Mouse (Mus musculus) CH12.LX (cell line): Measurements from ENCODE around the gene Fam84b. TPM values are rescaled to one million over a fixed set of nuclear protein-coding genes. Genes with fewer than 3 reads are reported as not detected.

Experiments
- DNase-seq: peaks from one replicate; pipeline ENCODE4 v3.0.0-alpha.2; 2013; ENCODE audit errors: extremely low read depth
- H3K27ac ChIP-seq: 2 replicates; pipeline ENCODE4 v1.5.1; 2012; ENCODE audit warnings: low read depth, mild to moderate bottlenecking, control low read depth, moderate library complexity; ENCODE audit not compliant: insufficient read depth
- H3K27me3 ChIP-seq: replicated peaks from 2 replicates; pipeline ENCODE3; 2012; ENCODE audit warnings: inconsistent platforms
- H3K36me3 ChIP-seq, 2 experiments: replicated peaks in 1 of 2; 2 replicates each; pipeline versions ENCODE3 to v1.6.1; 2012; ENCODE audit warnings: inconsistent platforms in 1 of 2, low read length in 1 of 2, mild to moderate bottlenecking in 1 of 2, mixed read lengths in 1 of 2, moderate library complexity in 1 of 2; ENCODE audit not compliant: control insufficient read depth in 1 of 2, insufficient read depth in 1 of 2
- H3K4me1 ChIP-seq, 2 experiments: 2 replicates each; pipeline ENCODE4 v1.6.1; 2012; ENCODE audit warnings: inconsistent platforms in 1 of 2, moderate library complexity in 1 of 2; ENCODE audit not compliant: insufficient read depth in 2 of 2, control insufficient read depth in 1 of 2
- H3K4me2 ChIP-seq: 2 replicates; pipeline ENCODE4 v1.6.1; 2012; ENCODE audit warnings: low read depth, mild to moderate bottlenecking, control low read depth; ENCODE audit not compliant: poor library complexity, insufficient read depth, severe bottlenecking
- H3K4me3 ChIP-seq, 3 experiments: fragments of 150-350 bp in 1 of 3; sonication (generic) in 1 of 3; replicated peaks in 1 of 3; 2 replicates each; pipeline versions ENCODE3 to v1.5.1; 2011 to 2012; ENCODE audit warnings: low read depth in 2 of 3, low read length in 2 of 3, mild to moderate bottlenecking in 2 of 3, moderate library complexity in 2 of 3, control low read depth in 1 of 3, improper control_type of control experiment in 1 of 3, inconsistent platforms in 1 of 3, mixed read lengths in 1 of 3; ENCODE audit not compliant: poor library complexity in 1 of 3
- H3K79me2 ChIP-seq: replicated peaks from 2 replicates; pipeline ENCODE4 v1.6.1; 2012; ENCODE audit warnings: mild to moderate bottlenecking, moderate library complexity; ENCODE audit not compliant: control insufficient read depth, poor library complexity, insufficient read depth, severe bottlenecking; ENCODE audit errors: extremely low read depth
- H3K9ac ChIP-seq: 2 replicates; pipeline ENCODE4 v1.6.1; 2012; ENCODE audit warnings: low read depth, mild to moderate bottlenecking, control low read depth, moderate library complexity; ENCODE audit not compliant: insufficient read depth
- H3K9me3 ChIP-seq: replicated peaks from 2 replicates; pipeline ENCODE3; 2012; ENCODE audit warnings: low read length, inconsistent platforms, mixed read lengths
- CHD1 ChIP-seq: IDR thresholded peaks from 2 replicates; pipeline ENCODE4 v1.6.1; 2012; ENCODE audit warnings: low read depth, low read length, improper control_type of control experiment, inconsistent platforms
- CHD2 ChIP-seq: IDR thresholded peaks from 2 replicates; pipeline ENCODE4 v1.6.1; 2011; ENCODE audit warnings: low read length, improper control_type of control experiment
- E2F4 ChIP-seq: IDR thresholded peaks from 2 replicates; pipeline ENCODE4 v1.6.1; 2011; ENCODE audit warnings: low read depth, low read length, improper control_type of control experiment; ENCODE audit not compliant: insufficient replicate concordance
- EP300 ChIP-seq: IDR thresholded peaks from 2 replicates; pipeline ENCODE4 v1.6.1; 2011; ENCODE audit warnings: low read length, improper control_type of control experiment
- ETS1 ChIP-seq: conservative IDR thresholded peaks from 2 replicates; pipeline ENCODE4 v1.6.1; 2012; ENCODE audit warnings: low read depth, mild to moderate bottlenecking, inconsistent platforms, low read length, improper control_type of control experiment, moderate library complexity
- HCFC1 ChIP-seq: IDR thresholded peaks from 2 replicates; pipeline ENCODE4 v1.6.1; 2012; ENCODE audit warnings: low read depth, mild to moderate bottlenecking, inconsistent platforms, low read length, improper control_type of control experiment
- JUN ChIP-seq: IDR thresholded peaks from 2 replicates; pipeline ENCODE4 v1.6.1; 2011; ENCODE audit warnings: low read depth, mild to moderate bottlenecking, low read length, improper control_type of control experiment, moderate library complexity; ENCODE audit not compliant: insufficient read depth
- MAFK ChIP-seq: IDR thresholded peaks from 2 replicates; pipeline ENCODE4 v1.6.1; 2011; ENCODE audit warnings: low read length, improper control_type of control experiment; ENCODE audit not compliant: insufficient replicate concordance
- MAX ChIP-seq: IDR thresholded peaks from 2 replicates; pipeline ENCODE4 v1.6.1; 2011; ENCODE audit warnings: low read length, improper control_type of control experiment
- MAZ ChIP-seq: IDR thresholded peaks from 2 replicates; pipeline ENCODE4 v1.6.1; 2012; ENCODE audit warnings: low read depth, mild to moderate bottlenecking, inconsistent platforms, low read length, improper control_type of control experiment, moderate library complexity
- MXI1 ChIP-seq: IDR thresholded peaks from 2 replicates; pipeline ENCODE4 v1.6.1; 2011; ENCODE audit warnings: mild to moderate bottlenecking, low read depth, low read length, improper control_type of control experiment
- NRF1 ChIP-seq: IDR thresholded peaks from 2 replicates; pipeline ENCODE4 v1.6.1; 2014; ENCODE audit warnings: low read depth, mild to moderate bottlenecking, inconsistent platforms, low read length, improper control_type of control experiment, moderate library complexity
- POLR2A ChIP-seq: IDR thresholded peaks from 2 replicates; pipeline ENCODE4 v1.6.1; 2011; ENCODE audit warnings: low read depth, mild to moderate bottlenecking, improper control_type of control experiment, low read length
- RAD21 ChIP-seq: IDR thresholded peaks from 2 replicates; pipeline ENCODE4 v1.6.1; 2011; ENCODE audit warnings: low read depth, mild to moderate bottlenecking, low read length, improper control_type of control experiment, moderate library complexity
- SMC3 ChIP-seq: IDR thresholded peaks from 2 replicates; pipeline ENCODE4 v1.6.1; 2011; ENCODE audit warnings: low read depth, low read length, improper control_type of control experiment
- USF2 ChIP-seq: conservative IDR thresholded peaks from 2 replicates; pipeline ENCODE4 v1.6.1; 2011; ENCODE audit warnings: low read depth, low read length, improper control_type of control experiment
- ZMIZ1 ChIP-seq: IDR thresholded peaks from 2 replicates; pipeline ENCODE4 v1.6.1; 2012; ENCODE audit warnings: low read depth, mild to moderate bottlenecking, inconsistent platforms, low read length, improper control_type of control experiment
- ZNF384 ChIP-seq: IDR thresholded peaks from 2 replicates; pipeline ENCODE4 v1.6.1; 2012; ENCODE audit warnings: low read depth, low read length, improper control_type of control experiment, inconsistent platforms
- dilution Hi-C: fragments of 300-500 bp; cut with MboI; formaldehyde crosslinking; loops from 2 replicates; pipeline ENCODE4 v1.14.3; 2020; ENCODE audit warnings: low sequenced_read_pairs; ENCODE audit not compliant: extremely low pct_unique_long_range_greater_than_20kb, extremely low pct_ligation_motif_present
- in situ Hi-C: fragments of 300-500 bp; cut with MboI; formaldehyde crosslinking; loops from 3 replicates; pipeline ENCODE4 v1.14.3; 2019; ENCODE audit warnings: low sequenced_read_pairs, low pct_ligation_motif_present, low pct_unique_long_range_greater_than_20kb, mixed read lengths
- polyA plus RNA-seq: library from polyadenylated mRNA; unstranded; fragments of >175 nt; gene quantifications from 2 replicates; pipeline ENCODE4 v1.2.1, GENCODE M21; 2012; ENCODE audit warnings: low read depth; ENCODE audit not compliant: insufficient read length
- total RNA-seq, 2 experiments: library from RNA; depleted of rRNA; stranded (reverse); fragments of 300-350 nt in 1 of 2; fragments of >200 nt in 1 of 2; gene quantifications; 2 replicates each; pipeline ENCODE4 v1.2.3; 2012 to 2014

The Fam84b gene
- total and polyA plus RNA-seq, 3 experiments, result 0.51 to 3.0 (median 0.76) TPM

GRCm38 (mm10) chr15:60875721-60876120 lies 22.1 kb upstream of the Fam84b start:
- H3K4me3 ChIP-seq, result no peak overlapping the region
- no peaks in the 10 kb centered on the region for H3K4me1 ChIP-seq
- H3K79me2 ChIP-seq, result no peaks in the 10 kb centered on the region
- no peak overlapping the region for H3K4me2 ChIP-seq
- no peaks in the 10 kb centered on the region for H3K27me3 ChIP-seq
- H3K27ac ChIP-seq, result no peak overlapping the region
- H3K9me3 ChIP-seq, result no peaks in the 10 kb centered on the region
- TF ChIP-seq ETS1, result no peak
- no peak for TF ChIP-seq HCFC1
- no peak for TF ChIP-seq NRF1
- TF ChIP-seq MAFK, result no peak
- TF ChIP-seq EP300, result no peak
- no peak for TF ChIP-seq MAX
- no peak for TF ChIP-seq CHD1
- no peak for TF ChIP-seq ZMIZ1
- TF ChIP-seq ZNF384, result no peak
- DNase-seq, result no peak
- dilution Hi-C loops (no loop called here), in situ Hi-C loops (no loop called here)
- H3K36me3 ChIP-seq, result no peaks in the 10 kb centered on the region
- no peak overlapping the region for H3K9ac ChIP-seq

GRCm38 (mm10) chr15:60862417-60862816 lies 8.8 kb upstream of the Fam84b start:
- H3K4me3 ChIP-seq, result no peak overlapping the region
- in situ Hi-C loops, result no loop called here
- H3K79me2 ChIP-seq, result no peaks in the 10 kb centered on the region
- no peak for DNase-seq
- no peak overlapping the region for H3K27ac ChIP-seq
- no peaks in the 10 kb centered on the region for H3K9me3 ChIP-seq
- no peaks in the 10 kb centered on the region for H3K36me3 ChIP-seq
- H3K27me3 ChIP-seq, result no peaks in the 10 kb centered on the region
- no peak overlapping the region for H3K4me2 ChIP-seq
- TF ChIP-seq CHD2 (no peak), E2F4 (no peak), SMC3 (no peak), MAZ (no peak), MXI1 (no peak), NRF1 (no peak), ZMIZ1 (no peak), CHD1 (no peak), ZNF384 (no peak), POLR2A (no peak), RAD21 (no peak), USF2 (no peak), JUN (no peak)
- TF ChIP-seq, all 38 proteins: peak for 0
- dilution Hi-C loops, result no loop called here
- Histone ChIP-seq H3K4me1 (peaks cover 0 to 7% of the 10 kb centered on the region in 2 experiments; a peak in 1 of 4 replicates), H3K9ac (no peak overlapping the region)
